ENCODE assay signal across 10 mouse cellular contexts in the genomic region with DNA sequence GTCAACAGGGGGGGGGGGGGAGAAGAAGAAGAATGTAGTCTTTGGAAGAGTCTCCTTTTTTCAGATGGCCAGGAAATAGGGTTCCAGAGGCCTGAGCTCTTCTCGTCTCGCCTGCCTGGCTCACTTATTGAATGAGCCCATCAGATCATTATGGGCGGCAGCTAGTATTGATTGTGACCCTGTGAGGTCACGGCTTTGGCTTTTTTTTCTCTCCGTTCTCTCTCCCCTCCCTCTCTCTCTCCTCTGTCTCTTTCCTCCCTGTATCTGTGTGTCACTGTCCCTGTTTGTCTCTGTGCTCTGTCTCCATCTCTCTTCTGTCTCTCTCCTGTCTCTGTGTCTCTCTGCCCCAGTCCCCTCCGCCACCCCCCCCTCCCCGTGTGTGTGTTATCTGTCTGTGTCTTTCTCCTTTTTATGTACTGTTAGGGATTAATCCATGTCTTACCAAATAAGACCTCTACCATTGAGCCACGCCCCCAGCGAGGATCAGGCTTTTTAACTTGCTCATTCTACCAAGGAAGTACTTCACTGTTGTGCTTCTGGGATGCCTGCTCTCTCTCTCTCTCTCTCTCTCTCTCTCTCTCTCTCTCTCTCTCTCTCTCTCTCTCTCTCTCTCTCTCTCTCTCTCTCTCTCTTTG. TPM values are rescaled to one million over a fixed set of nuclear protein-coding genes. Genes with fewer than 3 reads are reported as not detected.
DNase-seq lines count a peak whose midpoint lies in the region; ATAC-seq lines count a peak whose summit lies in the region.
"Had no signal": no experiment of that assay in that cellular context is flagged by ENCODE, and none has a peak within 500 bp of the region (broad histone marks: within the 10 kb centered on the region; RNA-seq: fewer than 3 reads in every experiment).

No protein-coding gene starts in this region.

- H3K27ac ChIP-seq in intestine, embryonic 14.5 days (ENCODE audit: low read depth), result no peak overlapping the region
- no peak overlapping the region for H3K27ac ChIP-seq in intestine, embryonic 16.5 days (ENCODE audit: low read length)
- H3K27ac ChIP-seq in midbrain, embryonic 16.5 days (ENCODE audit: low read length), result no peak overlapping the region
- H3K27ac ChIP-seq: limb, embryonic 15.5 days had no signal

- intact Hi-C loops in left cerebral cortex, postnatal 14 days (cut with DNase I), result loop anchor here (1.0 kb wide), 1 partner anchor 92 kb away; no protein-coding TSS in a partner anchor

- no peak overlapping the region for H3K4me3 ChIP-seq in intestine, embryonic 14.5 days (ENCODE audit: low read depth, low read length)
- H3K4me3 ChIP-seq in intestine, embryonic 16.5 days (ENCODE audit: low read length), result no peak overlapping the region
- H3K4me3 ChIP-seq in midbrain, embryonic 16.5 days (ENCODE audit: low read depth, low read length), result no peak overlapping the region
- H3K4me3 ChIP-seq: limb, embryonic 15.5 days had no signal

- WGBS in intestine, embryonic 14.5 days, result 36% methylated on average over 9 of the region's 9 CpGs
- WGBS in intestine, embryonic 16.5 days, result 43% methylated on average over 9 of the region's 9 CpGs
- 7% methylated on average over 9 of the region's 9 CpGs for WGBS in midbrain, embryonic 16.5 days

- H3K27me3 ChIP-seq in intestine, embryonic 14.5 days (replicated peaks; ENCODE audit: control insufficient read depth, insufficient read depth, low read length), result no peaks in the 10 kb centered on the region
- H3K27me3 ChIP-seq in intestine, embryonic 16.5 days (replicated peaks; ENCODE audit: control insufficient read depth, insufficient read depth, low read length), result no peaks in the 10 kb centered on the region
- no peaks in the 10 kb centered on the region for H3K27me3 ChIP-seq in midbrain, embryonic 16.5 days (ENCODE audit: control insufficient read depth, insufficient read depth, low read depth, low read length)
- H3K27me3 ChIP-seq: limb, embryonic 15.5 days had no signal

- H3K9me3 ChIP-seq in intestine, embryonic 14.5 days (ENCODE audit: control insufficient read depth, low read length), result no peaks in the 10 kb centered on the region
- no peaks in the 10 kb centered on the region for H3K9me3 ChIP-seq in intestine, embryonic 16.5 days (ENCODE audit: control insufficient read depth, low read length)
- H3K9me3 ChIP-seq in midbrain, embryonic 16.5 days (replicated peaks; ENCODE audit: control insufficient read depth, low read length, poor library complexity, severe bottlenecking), result no peaks in the 10 kb centered on the region
- H3K9me3 ChIP-seq: limb, embryonic 15.5 days had no signal

- H3K9ac ChIP-seq in intestine, embryonic 14.5 days (ENCODE audit: low read length), result no peak overlapping the region
- H3K9ac ChIP-seq in intestine, embryonic 16.5 days (ENCODE audit: low read depth, low read length), result no peak overlapping the region
- H3K9ac ChIP-seq in midbrain, embryonic 16.5 days (ENCODE audit: low read depth, low read length), result no peak overlapping the region
- H3K9ac ChIP-seq: limb, embryonic 15.5 days had no signal

- ATAC-seq in intestine, embryonic 14.5 days (replicated peaks; ENCODE audit: low FRiP score, low TSS enrichment, low read depth), result no peak
- ATAC-seq in intestine, embryonic 16.5 days, result no peak
- ATAC-seq in midbrain, embryonic 16.5 days, result no peak
- ATAC-seq in erythroblast, adult 5-6 weeks (replicated peaks; ENCODE audit: low FRiP score, poor library complexity, severe bottlenecking), result no peak

- H3K4me2 ChIP-seq in intestine, embryonic 14.5 days (ENCODE audit: low read length), result 0 out of 2 replicates have a peak overlapping the region, but pooled peaks have one; percentile 60
- no peak overlapping the region for H3K4me2 ChIP-seq in intestine, embryonic 16.5 days (ENCODE audit: low read depth, low read length)
- H3K4me2 ChIP-seq in midbrain, embryonic 16.5 days (ENCODE audit: low read length), result peak overlapping the region; percentile 94; the same call in 1 of the 2 replicates

- no peak for DNase-seq in intestine, embryonic 14.5 days (ENCODE audit: low spot score)
- peak; percentile 61 for DNase-seq in embryo, embryonic 10.5 days (ENCODE audit: low spot score)
- DNase-seq in kidney, postnatal 10 days, result peak; percentile 62
- DNase-seq in left cerebral cortex, adult 18-20 months (ENCODE audit: low spot score in 2 of 2), result no peak
- DNase-seq in left cerebral cortex, postnatal 14 days (ENCODE audit: low spot score in 2 of 2), result no peak

- peaks cover 45% of the 10 kb centered on the region for H3K4me1 ChIP-seq in intestine, embryonic 14.5 days (replicated peaks; ENCODE audit: control insufficient read depth, insufficient read depth, low read length)
- H3K4me1 ChIP-seq in intestine, embryonic 16.5 days (ENCODE audit: control insufficient read depth, insufficient read depth, low read length), result peaks cover 36% of the 10 kb centered on the region
- H3K4me1 ChIP-seq in midbrain, embryonic 16.5 days (ENCODE audit: control insufficient read depth, insufficient read depth, low read length), result peaks cover 41% of the 10 kb centered on the region

- no peaks in the 10 kb centered on the region for H3K36me3 ChIP-seq in intestine, embryonic 14.5 days (ENCODE audit: control insufficient read depth, insufficient read depth, low read length)
- H3K36me3 ChIP-seq in intestine, embryonic 16.5 days (ENCODE audit: control insufficient read depth, insufficient read depth, low read length), result no peaks in the 10 kb centered on the region
- H3K36me3 ChIP-seq in midbrain, embryonic 16.5 days (ENCODE audit: control insufficient read depth, insufficient read depth, low read length), result no peaks in the 10 kb centered on the region
- H3K36me3 ChIP-seq: limb, embryonic 15.5 days had no signal

RNA-seq across cellular contexts. Expression of a gene that starts 1.5 kb away (rescaled TPM):
- polyA plus RNA-seq in intestine, embryonic 14.5 days (2014; fragmentation: Nextera tagmentation; extraction: Ambion mirVana), result 11.3 and 14.4 TPM in 2 replicates
- polyA plus RNA-seq in intestine, embryonic 16.5 days (2015; fragmentation: Nextera tagmentation; extraction: Ambion mirVana), result 18.5 and 20.1 TPM in 2 replicates
- 12.4 and 13.8 TPM in 2 replicates for polyA plus RNA-seq in midbrain, embryonic 16.5 days (2015; fragmentation: Nextera tagmentation; extraction: Ambion mirVana)
- 2.7 and 3.7 TPM in 2 replicates for total RNA-seq in erythroblast, adult 5-6 weeks (2015; ENCODE audit: low replicate concordance)
- 2.3 and 4.9 TPM in 2 replicates for total RNA-seq in erythroblast, adult 5-6 weeks (2017; ENCODE audit: low replicate concordance)
- total RNA-seq in left cerebral cortex, adult 18-20 months (2021), result 100 to 1,000 TPM; 102 to 109 TPM
- 10 to 100 TPM; 82.9 to 84.1 TPM for total RNA-seq in left cerebral cortex, postnatal 14 days (2021)
- total RNA-seq: MEL had no signal

RNA-seq across cellular contexts. Expression of a gene that starts 22.0 kb away (rescaled TPM):
- polyA plus RNA-seq in intestine, embryonic 14.5 days (2014; fragmentation: Nextera tagmentation; extraction: Ambion mirVana), result 8.2 and 8.9 TPM in 2 replicates
- polyA plus RNA-seq in intestine, embryonic 16.5 days (2015; fragmentation: Nextera tagmentation; extraction: Ambion mirVana), result 5.2 and 5.5 TPM in 2 replicates
- 22.7 and 23.9 TPM in 2 replicates for polyA plus RNA-seq in midbrain, embryonic 16.5 days (2015; fragmentation: Nextera tagmentation; extraction: Ambion mirVana)
- 1.3 TPM in 1 of 2 replicates, not detected in the other for total RNA-seq in erythroblast, adult 5-6 weeks (2015; ENCODE audit: low replicate concordance)
- 1.4 TPM in 1 of 2 replicates, not detected in the other for total RNA-seq in erythroblast, adult 5-6 weeks (2017; ENCODE audit: low replicate concordance)
- total RNA-seq in left cerebral cortex, adult 18-20 months (2021), result 10 to 100 TPM; 27.6 to 28.0 TPM
- total RNA-seq in left cerebral cortex, postnatal 14 days (2021), result 10 to 100 TPM; 37.7 to 39.6 TPM
- total RNA-seq: MEL had no signal

RNA-seq across cellular contexts. Expression of a gene that starts 26.5 kb away (rescaled TPM):
- polyA plus RNA-seq in intestine, embryonic 14.5 days (2014; fragmentation: Nextera tagmentation; extraction: Ambion mirVana), result not detected in 2 replicates
- polyA plus RNA-seq in intestine, embryonic 16.5 days (2015; fragmentation: Nextera tagmentation; extraction: Ambion mirVana), result not detected in 2 replicates
- 0.55 and 0.62 TPM in 2 replicates for polyA plus RNA-seq in midbrain, embryonic 16.5 days (2015; fragmentation: Nextera tagmentation; extraction: Ambion mirVana)
- total RNA-seq in erythroblast, adult 5-6 weeks (2015; ENCODE audit: low replicate concordance), result not detected in 2 replicates
- total RNA-seq in erythroblast, adult 5-6 weeks (2017; ENCODE audit: low replicate concordance), result not detected in 2 replicates
- total RNA-seq in left cerebral cortex, adult 18-20 months (2021), result under 1 TPM in 1 of 2 experiments, not detected in 1; 0.28 TPM
- 1 to 10 TPM in 1 of 2 experiments, under 1 TPM in 1; 0.93 to 1.1 TPM for total RNA-seq in left cerebral cortex, postnatal 14 days (2021)
- total RNA-seq: MEL had no signal
- polyA plus RNA-seq: limb, embryonic 15.5 days had no signal

Comparison
In these comparisons a context has a peak if more than half of its experiments do, and no peak if none do; other contexts are left out.
1. DNase-seq: peak in embryo, embryonic 10.5 days (single experiment) and kidney, postnatal 10 days (single experiment); none in intestine, embryonic 14.5 days (single experiment), left cerebral cortex, adult 18-20 months (0 of 2) and left cerebral cortex, postnatal 14 days (0 of 2).
2. RNA of a gene that starts 1.5 kb away (total RNA-seq): 102 to 109 TPM in left cerebral cortex, adult 18-20 months and 82.9 to 84.1 TPM in left cerebral cortex, postnatal 14 days; 2.3 to 4.9 TPM in erythroblast, adult 5-6 weeks; every median in the first group is over 10 times any median in the second.
3. RNA of a gene that starts 22.0 kb away (total RNA-seq): 37.7 to 39.6 TPM in left cerebral cortex, postnatal 14 days and 27.6 to 28.0 TPM in left cerebral cortex, adult 18-20 months; 1.3 to 1.4 TPM in erythroblast, adult 5-6 weeks; every median in the first group is over 10 times any median in the second.